Mouse (Mus musculus) heart, adult 8-10 months (tissue): ENCODE data around the gene Dazap2. TPM values are rescaled to one million over a fixed set of nuclear protein-coding genes. Genes with fewer than 3 reads are reported as not detected.
"Not testable (repeated sequence)": the region's sequence is repeated elsewhere in the genome, so short reads cannot be mapped to it uniquely, and the experiment has no call there.

Source experiments
- DNase-seq: peaks from one replicate; pipeline ENCODE4 v3.0.0; 2022; ENCODE audit warnings: low spot score
- total RNA-seq, 4 experiments: library from RNA; stranded (reverse); gene quantifications; 2 replicates each; pipeline ENCODE4 v1.2.4; 2022

The Dazap2 gene
- total RNA-seq, 4 experiments from 2014 or later: 170 to 189 (median 183) TPM

DNA sequence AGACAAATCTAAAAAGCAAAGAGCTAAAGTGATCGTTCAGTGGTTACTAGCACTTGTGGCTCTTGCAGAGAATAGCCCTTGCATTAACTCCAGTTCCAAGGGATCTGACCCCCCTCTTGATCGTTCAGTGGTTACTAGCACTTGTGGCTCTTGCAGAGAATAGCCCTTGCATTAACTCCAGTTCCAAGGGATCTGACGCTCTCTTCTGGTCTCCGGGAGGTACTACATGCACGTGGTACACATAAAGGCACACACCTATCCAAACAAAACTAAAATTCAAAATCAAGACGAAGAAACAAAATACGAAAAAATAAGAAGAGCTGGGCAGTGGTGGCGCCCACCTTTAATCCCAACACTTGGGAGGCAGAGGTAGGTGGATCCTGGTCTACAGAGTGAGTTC, 8.5 kb upstream of the Dazap2 start:
- DNase-seq: not testable (repeated sequence)

DNA sequence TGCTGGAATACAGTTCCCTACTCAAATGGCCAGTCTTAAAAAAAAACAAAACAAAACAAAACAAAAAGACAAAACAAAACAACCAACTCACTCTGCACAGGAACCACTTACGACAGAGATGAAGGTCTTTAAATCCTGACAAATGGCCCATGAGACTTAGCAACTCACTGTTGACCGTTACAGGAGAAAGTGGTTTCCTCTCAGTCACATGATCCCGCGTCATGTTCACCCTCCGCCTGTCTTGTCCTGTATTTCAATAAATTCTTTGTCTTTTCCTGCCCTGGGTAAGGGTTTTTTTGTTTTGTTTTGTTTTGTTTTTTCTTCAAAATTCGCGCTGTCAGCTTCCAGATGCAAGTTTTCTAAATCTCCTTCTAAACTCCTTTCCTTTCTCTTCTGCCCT, 3.2 kb upstream of the Dazap2 start:
- no peak for DNase-seq

DNA sequence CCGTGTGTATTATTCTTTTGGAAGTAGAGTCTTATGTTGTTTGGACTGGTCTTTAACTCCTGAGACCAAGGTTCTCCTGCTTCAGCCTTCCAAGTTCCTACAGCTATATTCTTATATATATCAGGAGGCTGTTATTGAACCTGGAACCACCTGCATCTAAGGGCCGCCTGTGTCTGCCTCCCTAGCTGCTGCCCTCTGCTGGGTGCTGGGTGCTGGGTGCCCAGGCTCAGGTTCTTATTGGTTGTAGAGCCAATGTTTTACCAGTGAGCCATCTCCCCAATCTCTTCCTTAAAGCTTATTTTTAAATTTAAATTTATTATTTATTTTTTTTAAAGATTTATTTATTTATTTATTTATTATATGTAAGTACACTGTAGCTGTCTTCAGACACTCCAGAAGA, 2.7 kb upstream of the Dazap2 start:
- DNase-seq: no peak

DNA sequence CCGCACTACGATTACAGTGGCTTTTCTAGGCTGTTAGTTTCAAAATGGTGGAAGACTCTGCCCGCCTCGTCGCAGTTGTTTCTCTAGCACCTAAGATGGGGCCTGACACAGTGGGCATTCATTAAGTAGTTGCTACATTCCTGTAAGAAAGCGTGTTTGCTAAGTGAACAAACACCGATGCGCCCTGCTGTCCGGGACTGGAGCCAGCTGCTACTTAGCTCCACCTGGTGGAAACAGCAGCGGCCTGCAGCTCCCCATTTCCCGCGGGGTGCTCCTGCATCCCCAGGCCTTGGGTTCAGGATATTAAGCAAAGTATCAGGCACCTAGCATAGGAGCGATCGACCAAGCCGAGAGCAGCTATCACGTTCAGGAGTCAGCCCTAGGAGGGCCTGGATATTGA, 1.6 kb upstream of the Dazap2 start:
- peak; percentile 80 for DNase-seq

DNA sequence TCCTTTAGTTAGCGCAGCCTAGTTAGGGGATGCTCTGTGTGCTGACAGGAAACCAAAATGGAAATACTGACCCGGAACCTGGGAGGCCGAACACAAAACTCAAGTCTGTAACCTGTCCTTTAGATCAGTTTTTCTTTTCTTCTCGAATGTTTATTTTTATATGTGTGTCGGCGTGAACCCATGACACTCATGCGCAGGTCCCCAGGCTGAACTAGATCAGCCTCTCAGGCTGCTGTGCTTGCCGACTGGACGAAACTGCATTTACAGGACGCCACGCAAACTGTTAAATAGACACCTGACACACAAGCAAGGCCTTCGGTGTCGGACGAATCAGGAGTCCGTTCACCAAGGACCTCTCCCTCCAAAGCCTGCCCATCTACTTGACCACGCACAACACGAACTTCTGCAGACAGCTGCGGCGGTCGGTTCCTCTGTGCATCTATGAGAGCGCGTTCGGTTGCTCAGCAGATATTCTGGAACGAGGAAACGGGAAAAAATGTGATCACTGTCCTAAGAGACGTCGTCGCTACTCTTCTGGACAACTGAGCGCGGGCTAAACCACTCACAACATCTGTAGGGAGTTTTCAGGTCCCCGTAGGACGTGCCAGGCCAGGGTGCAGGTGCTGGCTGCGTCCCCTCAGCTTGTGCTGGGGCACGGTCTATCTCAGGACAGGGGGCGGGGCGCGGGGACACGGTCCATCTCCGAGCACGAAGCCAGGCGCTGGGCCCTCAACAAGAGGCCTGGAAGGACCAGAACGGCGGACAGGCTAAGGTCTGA, 742 bp upstream of the Dazap2 start:
- DNase-seq: no peak

DNA sequence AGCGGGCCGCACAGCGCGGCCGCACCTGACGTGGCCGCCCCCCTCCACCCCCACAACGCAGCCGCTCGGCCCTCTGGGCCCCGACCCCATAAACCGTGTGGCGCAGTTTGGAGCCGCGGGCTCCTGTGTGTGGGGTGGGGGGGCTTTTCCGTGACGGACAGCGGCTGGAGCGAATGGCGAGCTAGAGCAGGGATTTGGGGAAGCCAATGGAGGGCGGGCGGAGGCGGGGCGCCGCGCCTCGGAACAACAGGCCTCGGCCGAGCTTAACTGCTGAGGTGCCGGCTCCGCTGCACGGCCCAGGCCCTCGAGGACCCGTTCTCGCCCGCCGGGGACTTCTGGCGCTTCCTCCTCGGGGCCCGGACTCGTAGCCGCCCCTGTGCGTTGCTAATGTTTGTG, 674 bp downstream of the Dazap2 start:
- DNase-seq: peak; percentile 83

DNA sequence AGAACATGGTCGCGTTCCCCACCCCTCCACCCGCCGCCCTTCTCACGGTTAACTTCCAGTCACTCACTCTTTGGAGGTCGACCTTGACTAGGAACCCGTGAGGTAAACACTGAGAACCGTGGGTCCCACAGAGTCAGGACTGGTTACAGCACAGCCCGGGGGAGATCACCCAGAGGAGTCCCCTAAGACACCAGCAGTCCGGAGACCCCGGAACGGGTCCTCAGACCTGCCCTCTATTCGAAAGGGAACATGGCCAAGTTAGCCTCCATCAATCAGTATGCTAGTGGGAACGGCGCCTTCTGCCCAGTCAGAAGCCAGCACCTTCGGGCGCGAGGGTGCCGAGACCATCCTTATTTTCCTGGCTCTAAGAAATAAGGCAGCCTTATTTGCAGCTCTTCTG, 1.1 kb downstream of the Dazap2 start:
- DNase-seq: no peak

DNA sequence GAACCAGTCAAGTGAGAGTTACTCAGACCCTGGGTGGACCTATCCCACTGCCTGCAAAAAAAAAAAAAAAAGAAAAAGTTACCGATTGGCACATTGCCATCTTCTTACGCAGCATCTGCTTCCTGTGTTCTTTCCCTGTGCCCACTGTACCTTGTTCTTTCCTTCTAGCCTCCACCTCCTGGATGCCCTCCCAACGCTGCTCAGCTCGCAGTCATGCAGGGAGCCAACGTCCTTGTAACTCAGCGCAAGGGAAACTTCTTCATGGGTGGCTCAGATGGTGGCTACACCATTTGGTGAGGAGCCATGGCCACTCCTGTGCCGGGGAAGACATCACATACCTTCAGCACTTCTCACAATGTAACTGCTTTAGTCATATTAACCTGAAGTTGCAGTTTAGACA, 4.1 kb downstream of the Dazap2 start:
- DNase-seq: no peak

DNA sequence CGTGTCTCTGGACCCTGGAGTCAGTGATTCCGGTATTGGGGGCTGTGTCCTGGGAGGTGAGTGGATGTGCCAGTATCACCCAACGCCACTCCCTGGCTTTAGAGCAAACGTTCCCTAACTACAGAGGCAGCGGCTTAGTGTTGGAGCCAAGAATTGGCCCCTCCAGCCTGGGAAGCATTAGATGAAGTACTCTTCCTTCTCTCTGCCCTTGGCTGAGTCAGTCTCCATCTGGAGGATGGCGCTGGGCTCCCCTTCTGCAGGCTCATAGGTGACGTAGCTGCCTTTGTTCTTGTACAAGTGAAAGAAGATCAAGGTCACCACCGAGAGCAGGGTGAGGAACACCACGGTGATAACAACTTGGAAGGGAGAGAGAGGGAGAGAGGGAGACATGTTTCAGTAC, 6.5 kb downstream of the Dazap2 start:
- DNase-seq: not testable (repeated sequence)

DNA sequence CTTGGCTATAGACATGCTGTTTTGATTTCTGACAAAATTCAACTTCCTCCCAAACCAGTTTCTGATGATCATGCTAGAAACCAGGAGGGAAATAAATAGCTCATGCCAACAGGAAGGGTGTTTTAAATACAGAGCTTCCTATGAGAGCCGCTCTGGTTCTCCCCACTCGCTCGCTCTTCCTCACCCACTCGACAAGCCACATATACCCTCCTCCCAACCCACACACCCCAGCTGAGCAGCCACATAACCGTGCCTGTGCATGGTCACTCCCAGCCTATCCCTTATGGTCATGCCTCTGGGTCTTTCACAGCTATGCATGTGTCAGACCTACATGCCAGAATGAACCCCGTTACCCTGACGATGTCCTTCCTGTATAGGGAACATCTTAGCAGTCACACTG, 7.0 kb downstream of the Dazap2 start:
- DNase-seq: no peak

DNA sequence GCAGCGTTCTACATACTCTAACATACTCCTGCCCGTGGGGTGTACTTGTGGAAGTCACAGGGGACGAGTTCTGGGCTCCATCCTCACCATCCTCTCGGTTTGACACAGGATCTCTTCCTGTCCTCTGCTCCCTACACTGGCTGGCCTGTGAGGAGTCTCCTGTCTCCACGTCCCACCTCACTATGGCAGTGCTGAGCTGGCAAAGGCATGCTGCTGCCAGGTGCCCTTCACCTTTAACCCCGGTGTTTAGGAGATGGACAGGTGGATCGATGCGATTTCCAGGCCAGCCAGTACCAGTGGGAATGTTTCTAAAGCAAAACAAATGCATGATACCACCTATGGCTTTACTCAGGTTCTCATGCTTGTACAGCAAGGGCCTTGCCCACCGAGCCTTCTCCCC, 8.6 kb downstream of the Dazap2 start:
- DNase-seq: no peak

DNA sequence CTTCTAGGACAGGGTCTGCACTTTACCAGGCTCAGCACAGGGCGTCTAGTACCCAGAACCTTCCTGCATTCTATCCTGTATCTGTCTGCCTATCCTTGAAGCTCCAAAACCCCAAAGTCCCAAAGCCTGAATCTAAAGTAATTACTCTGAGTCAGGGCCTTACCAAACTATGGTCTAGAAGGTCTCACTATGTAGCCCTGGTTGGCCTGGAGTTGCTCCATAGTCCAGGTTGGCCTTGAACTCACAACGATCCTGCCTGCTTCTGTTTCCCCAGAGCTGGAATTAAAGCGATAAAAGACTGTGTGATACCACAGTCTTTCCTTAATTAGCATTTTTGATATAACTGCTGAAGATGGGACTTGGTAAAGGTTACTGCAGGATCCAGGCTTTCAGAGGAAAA, 9.3 kb downstream of the Dazap2 start:
- DNase-seq: no peak

DNA sequence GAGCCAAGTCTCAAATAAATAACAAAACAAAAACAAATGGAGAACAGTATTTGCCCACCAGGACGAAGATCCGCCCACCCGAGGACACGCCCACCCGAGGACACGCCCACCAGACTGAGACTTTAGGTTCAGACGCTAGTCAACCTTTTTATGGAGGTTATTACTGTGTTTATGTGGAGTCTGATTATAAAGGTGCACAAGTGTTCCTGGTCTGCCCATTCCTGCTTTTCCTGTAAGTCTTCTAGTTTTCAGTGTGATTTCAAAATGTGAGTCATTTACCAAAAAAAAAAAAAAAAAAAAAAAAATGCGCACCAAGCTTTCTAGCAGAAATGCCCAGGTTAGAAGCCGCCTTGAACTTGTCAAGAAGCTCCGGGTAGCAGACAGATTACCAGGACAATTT, 12.1 kb downstream of the Dazap2 start:
- DNase-seq: no peak

DNA sequence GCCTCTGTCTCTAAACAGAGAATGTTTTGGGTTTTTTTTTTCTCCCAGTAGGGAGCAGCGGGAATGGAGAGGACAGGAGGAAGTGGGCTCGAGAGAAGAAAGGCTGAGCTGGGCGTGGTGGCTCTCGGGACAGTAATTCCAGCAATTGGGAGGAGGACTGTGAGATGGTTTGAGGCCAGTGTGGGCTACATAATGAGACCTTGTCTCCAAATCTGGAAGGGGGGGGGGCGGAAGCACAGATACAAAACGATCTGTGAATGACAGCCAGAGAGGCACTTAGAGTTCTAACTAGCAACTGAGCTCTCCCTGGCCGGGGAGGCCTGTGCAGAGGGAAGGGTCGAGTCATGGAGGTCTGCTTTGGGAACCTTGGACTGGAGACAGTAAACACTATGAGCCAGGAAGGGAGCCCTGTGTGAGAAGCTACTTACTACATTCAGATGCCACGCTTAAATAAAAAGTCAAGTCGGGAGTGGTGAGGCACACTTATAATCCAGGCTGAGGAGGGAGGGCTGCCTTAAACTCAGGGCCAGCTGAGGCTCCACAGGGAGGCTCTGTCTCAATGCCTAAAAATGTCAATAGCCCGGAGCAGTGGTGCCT, 12.7 kb downstream of the Dazap2 start:
- DNase-seq: no peak

DNA sequence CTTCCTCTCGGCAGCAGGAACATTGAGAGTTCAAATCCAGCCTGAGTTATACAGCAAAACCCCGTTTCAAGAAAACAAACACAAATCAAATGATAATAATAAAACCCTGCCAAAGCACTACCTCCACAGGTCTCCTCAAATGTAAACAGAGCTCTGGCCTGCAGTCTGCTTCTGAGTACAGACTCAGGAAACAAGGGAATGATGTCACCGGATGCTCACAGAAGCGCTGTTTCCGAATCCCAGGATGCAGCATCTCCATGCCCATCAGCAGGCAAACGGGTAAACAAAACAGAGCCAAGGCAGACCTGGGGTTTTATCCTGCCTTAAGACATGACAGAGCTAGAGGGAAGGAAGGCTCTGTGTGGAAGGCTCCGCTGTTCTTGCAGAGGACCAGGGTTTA, 13.6 kb downstream of the Dazap2 start:
- DNase-seq: no peak

DNA sequence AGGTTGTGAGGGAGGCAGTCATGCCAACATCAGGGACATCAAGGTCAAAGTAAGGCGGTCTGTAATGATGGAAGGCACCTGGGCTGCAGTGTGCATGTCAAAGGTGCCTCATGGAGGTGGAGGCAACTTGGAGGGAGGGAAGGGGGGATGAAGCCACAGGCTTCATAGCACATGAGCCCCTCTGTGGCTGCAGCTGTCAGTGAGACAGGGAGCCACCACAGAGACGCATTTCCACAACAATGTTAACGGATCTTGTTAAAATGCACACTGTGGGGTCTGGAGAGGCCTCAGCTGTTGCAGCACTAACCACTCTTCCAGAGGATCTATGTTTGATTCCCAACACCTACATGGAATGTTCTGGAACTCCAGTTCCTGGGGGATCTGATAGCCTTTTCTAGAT, 15.0 kb downstream of the Dazap2 start:
- no peak for DNase-seq

DNA sequence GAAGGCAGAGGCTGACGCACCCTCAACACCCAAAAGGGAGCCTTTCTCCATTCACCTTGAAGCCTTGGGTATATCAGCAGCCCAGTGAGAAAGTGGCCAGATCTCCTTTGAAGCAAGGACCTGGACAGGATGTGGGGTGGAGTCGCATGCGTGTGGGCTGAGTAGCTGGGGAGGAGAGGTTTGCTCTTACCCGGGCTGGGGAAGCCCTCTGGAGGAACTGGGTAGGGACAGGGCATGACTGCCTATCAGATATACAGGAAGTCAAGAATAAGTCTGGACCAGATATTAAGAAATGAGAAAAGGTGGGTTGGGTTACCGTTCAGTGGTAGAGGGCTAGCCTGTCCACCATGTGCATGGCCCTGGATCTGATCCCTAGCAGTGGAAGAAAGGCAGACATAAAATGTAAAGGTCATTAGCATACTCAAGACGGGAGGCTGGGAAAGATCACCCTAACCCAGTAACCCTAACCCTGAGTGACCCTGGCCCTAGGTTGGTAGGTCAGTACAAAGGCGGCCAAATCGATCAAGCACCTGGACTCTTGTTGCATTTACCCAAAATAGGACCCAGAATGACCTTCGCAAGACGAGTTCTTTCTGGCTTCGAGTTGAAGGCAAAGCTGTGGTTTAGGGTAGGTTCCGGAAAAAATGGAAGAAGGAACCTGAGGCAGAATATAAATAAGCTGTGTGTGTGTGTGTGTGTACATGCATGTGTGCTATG, 16.5 kb downstream of the Dazap2 start:
- no peak for DNase-seq

DNA sequence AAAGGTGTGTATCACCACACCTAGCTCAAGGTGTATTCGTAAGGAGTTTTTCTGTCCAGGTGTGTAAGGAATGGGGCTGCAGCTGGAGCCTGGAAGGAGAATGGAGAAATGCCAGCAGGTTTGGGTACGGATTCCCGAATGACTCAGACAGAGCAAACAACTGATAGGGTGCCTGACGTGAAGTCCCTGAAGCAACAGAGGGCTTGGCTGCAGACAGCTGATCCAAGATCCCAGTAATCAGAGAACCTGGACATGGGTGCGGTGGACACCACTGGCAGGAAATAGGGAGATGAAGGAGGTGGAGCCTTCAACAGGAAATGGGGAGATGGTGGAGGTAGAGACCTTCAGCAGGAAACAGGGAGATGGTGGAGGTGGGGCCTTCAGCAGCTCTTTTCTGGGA, 17.2 kb downstream of the Dazap2 start:
- DNase-seq: no peak

DNA sequence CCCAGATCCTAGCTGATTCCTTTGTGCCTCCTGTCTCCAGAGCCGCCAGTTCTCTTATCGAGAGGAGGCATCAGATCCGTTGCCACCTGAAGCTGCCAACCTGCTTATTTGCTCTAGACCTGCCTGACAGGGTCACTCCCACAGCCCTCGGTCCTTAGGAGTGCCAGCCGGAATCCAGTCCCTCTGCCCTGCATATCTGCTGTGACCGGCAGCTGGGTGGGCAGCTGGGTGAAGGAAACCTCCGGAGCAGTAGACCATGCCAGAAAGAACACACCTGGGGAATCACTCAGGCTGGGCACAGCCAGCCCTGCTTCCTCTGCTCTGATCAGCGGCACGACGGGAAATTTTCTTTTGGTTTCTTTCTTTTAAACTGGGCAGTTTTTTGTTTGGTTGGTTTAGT, 18.2 kb downstream of the Dazap2 start:
- DNase-seq: no peak

DNA sequence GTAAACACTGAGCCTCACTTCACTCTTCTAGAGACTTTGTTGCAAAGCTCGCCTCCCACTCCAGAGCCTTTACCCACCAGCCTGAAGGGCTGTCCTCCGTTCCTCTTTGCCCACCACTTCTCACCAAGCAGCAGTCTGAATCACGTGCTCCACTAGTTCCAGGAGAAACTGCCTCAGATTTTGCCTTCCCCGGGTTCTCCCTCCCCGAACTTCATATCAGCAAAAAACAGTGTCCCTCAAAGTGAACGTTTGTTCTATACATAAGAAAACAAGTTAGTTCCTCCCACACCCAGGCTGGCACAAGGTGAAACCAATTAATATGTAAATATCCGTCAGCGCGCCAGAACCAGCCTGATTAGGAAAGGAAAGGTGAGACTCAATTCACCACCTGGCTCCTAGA, 20.1 kb downstream of the Dazap2 start:
- DNase-seq: no peak

DNA sequence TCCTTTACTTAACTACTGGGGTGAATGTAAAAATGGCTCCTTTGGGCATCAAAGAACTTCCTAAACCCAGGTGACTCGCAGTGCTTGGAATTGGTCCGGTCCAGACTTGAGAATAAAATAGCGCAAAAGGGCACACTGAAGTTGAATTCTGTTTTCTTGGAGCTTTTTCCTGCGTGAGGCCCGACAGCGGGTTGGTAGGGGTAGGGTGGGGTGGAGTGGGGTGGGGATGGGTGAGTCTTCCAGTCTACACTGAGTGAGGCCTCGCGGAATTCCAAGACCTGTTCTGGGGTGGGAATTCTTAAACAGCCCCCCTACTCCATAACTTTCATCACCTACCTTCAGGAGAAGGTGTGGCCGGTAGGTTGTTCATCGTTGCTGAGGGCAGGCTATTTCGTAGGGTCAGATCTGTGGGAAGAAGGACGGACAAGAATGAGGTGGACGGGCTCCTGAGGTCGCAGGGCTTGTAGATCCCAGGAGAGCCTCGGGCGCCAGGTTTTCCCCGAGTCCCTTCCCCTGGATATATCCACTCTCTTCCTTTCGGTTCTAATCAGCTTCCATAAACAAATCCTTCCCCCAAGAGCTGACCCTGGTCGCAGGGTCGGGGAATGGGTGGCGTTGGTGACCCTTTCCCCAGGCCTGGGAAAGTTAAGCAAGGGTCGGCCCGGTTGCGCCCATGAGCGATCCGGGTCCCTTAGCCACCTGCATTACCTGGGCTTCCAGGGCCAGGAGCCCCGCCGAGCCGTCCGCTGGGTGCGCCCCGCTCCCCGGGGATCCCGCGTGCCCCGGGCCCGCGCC, 20.9 kb downstream of the Dazap2 start:
- DNase-seq: no peak
